Mouse (Mus musculus): ENCODE measurements around the gene Kcna4. TPM values are rescaled to one million over a fixed set of nuclear protein-coding genes. Genes with fewer than 3 reads are reported as not detected.

Kcna4 gene
- polyA plus RNA-seq, 1 experiment from 2014 or later, result 0.17 TPM

GRCm38 (mm10) chr2:107318636-107319035 is 28.2 kb downstream of the Kcna4 start:
- no peak for ATAC-seq (ENCODE audit: low FRiP score, low TSS enrichment)
- Histone ChIP-seq H3K4me1 (ENCODE audit: insufficient read depth, low read length) (no peaks in the 10 kb centered on the region), H3K4me2 (replicated peaks; ENCODE audit: low read depth, low read length) (no peak overlapping the region), H3K9me3 (ENCODE audit: low read length) (no peaks in the 10 kb centered on the region), H3K36me3 (ENCODE audit: insufficient read depth, low read length) (no peaks in the 10 kb centered on the region), H3K27me3 (ENCODE audit: insufficient read depth, low read length) (no peaks in the 10 kb centered on the region), H3K27ac (ENCODE audit: low read length) (no peak overlapping the region), H3K4me3 (ENCODE audit: low read length) (no peak overlapping the region), H3K9ac (replicated peaks; ENCODE audit: low read length) (no peak overlapping the region)

GRCm38 (mm10) chr2:107321596-107322226 is 31.3 kb downstream of the Kcna4 start:
- Histone ChIP-seq H3K9ac (replicated peaks; ENCODE audit: low read length) (no peak overlapping the region), H3K4me1 (ENCODE audit: insufficient read depth, low read length) (no peaks in the 10 kb centered on the region), H3K27me3 (ENCODE audit: insufficient read depth, low read length) (no peaks in the 10 kb centered on the region), H3K4me3 (ENCODE audit: low read length) (no peak overlapping the region), H3K9me3 (ENCODE audit: low read length) (no peaks in the 10 kb centered on the region), H3K27ac (ENCODE audit: low read length) (no peak overlapping the region), H3K4me2 (replicated peaks; ENCODE audit: low read depth, low read length) (no peak overlapping the region), H3K36me3 (ENCODE audit: insufficient read depth, low read length) (no peaks in the 10 kb centered on the region)
- no peak for ATAC-seq (ENCODE audit: low FRiP score, low TSS enrichment)
- WGBS, result 80% methylated on average over 4 of the region's 4 CpGs

GRCm38 (mm10) chr2:107324090-107324489 is 33.7 kb downstream of the Kcna4 start:
- no peak overlapping the region for H3K4me2 ChIP-seq (replicated peaks; ENCODE audit: low read depth, low read length)
- no peak overlapping the region for H3K27ac ChIP-seq (ENCODE audit: low read length)
- H3K36me3 ChIP-seq (ENCODE audit: insufficient read depth, low read length), result no peaks in the 10 kb centered on the region
- H3K4me1 ChIP-seq (ENCODE audit: insufficient read depth, low read length), result no peaks in the 10 kb centered on the region
- no peak overlapping the region for H3K4me3 ChIP-seq (ENCODE audit: low read length)
- ATAC-seq (ENCODE audit: low FRiP score, low TSS enrichment), result no peak
- H3K27me3 ChIP-seq (ENCODE audit: insufficient read depth, low read length), result no peaks in the 10 kb centered on the region
- no peak overlapping the region for H3K9ac ChIP-seq (replicated peaks; ENCODE audit: low read length)
- 90% methylated on average over 3 of the region's 3 CpGs for WGBS
- no peaks in the 10 kb centered on the region for H3K9me3 ChIP-seq (ENCODE audit: low read length)

GRCm38 (mm10) chr2:107327276-107327675 is 36.8 kb downstream of the Kcna4 start:
- H3K4me2 ChIP-seq (replicated peaks; ENCODE audit: low read depth, low read length), result no peak overlapping the region
- H3K4me1 ChIP-seq (ENCODE audit: insufficient read depth, low read length), result no peaks in the 10 kb centered on the region
- no peaks in the 10 kb centered on the region for H3K27me3 ChIP-seq (ENCODE audit: insufficient read depth, low read length)
- WGBS, result 83% methylated on average over 3 of the region's 3 CpGs
- H3K9me3 ChIP-seq (ENCODE audit: low read length), result no peaks in the 10 kb centered on the region
- ATAC-seq (ENCODE audit: low FRiP score, low TSS enrichment), result no peak
- H3K36me3 ChIP-seq (ENCODE audit: insufficient read depth, low read length), result no peaks in the 10 kb centered on the region
- H3K4me3 ChIP-seq (ENCODE audit: low read length), result no peak overlapping the region
- no peak overlapping the region for H3K9ac ChIP-seq (replicated peaks; ENCODE audit: low read length)
- no peak overlapping the region for H3K27ac ChIP-seq (ENCODE audit: low read length)

GRCm38 (mm10) chr2:107341291-107341690 is 50.9 kb downstream of the Kcna4 start:
- no peak overlapping the region for H3K9ac ChIP-seq (replicated peaks; ENCODE audit: low read length)
- no peak overlapping the region for H3K27ac ChIP-seq (ENCODE audit: low read length)
- no peaks in the 10 kb centered on the region for H3K4me1 ChIP-seq (ENCODE audit: insufficient read depth, low read length)
- H3K27me3 ChIP-seq (ENCODE audit: insufficient read depth, low read length), result no peaks in the 10 kb centered on the region
- WGBS, result 81% methylated on average over 3 of the region's 3 CpGs
- no peaks in the 10 kb centered on the region for H3K36me3 ChIP-seq (ENCODE audit: insufficient read depth, low read length)
- H3K9me3 ChIP-seq (ENCODE audit: low read length), result no peaks in the 10 kb centered on the region
- H3K4me2 ChIP-seq (replicated peaks; ENCODE audit: low read depth, low read length), result no peak overlapping the region
- no peak for ATAC-seq (ENCODE audit: low FRiP score, low TSS enrichment)
- no peak overlapping the region for H3K4me3 ChIP-seq (ENCODE audit: low read length)

GRCm38 (mm10) chr2:107344807-107345206 is 54.4 kb downstream of the Kcna4 start:
- 57% methylated on average over 4 of the region's 4 CpGs for WGBS
- Histone ChIP-seq H3K36me3 (ENCODE audit: insufficient read depth, low read length) (no peaks in the 10 kb centered on the region), H3K9me3 (ENCODE audit: low read length) (no peaks in the 10 kb centered on the region), H3K27me3 (ENCODE audit: insufficient read depth, low read length) (no peaks in the 10 kb centered on the region), H3K4me1 (ENCODE audit: insufficient read depth, low read length) (no peaks in the 10 kb centered on the region), H3K9ac (replicated peaks; ENCODE audit: low read length) (no peak overlapping the region), H3K4me2 (replicated peaks; ENCODE audit: low read depth, low read length) (no peak overlapping the region), H3K4me3 (ENCODE audit: low read length) (no peak overlapping the region), H3K27ac (ENCODE audit: low read length) (no peak overlapping the region)
- no peak for ATAC-seq (ENCODE audit: low FRiP score, low TSS enrichment)

- Histone ChIP-seq H3K36me3 (ENCODE audit: insufficient read depth, low read length) (no peaks in the 10 kb centered on the region), H3K27ac (ENCODE audit: low read length) (no peak overlapping the region), H3K9ac (replicated peaks; ENCODE audit: low read length) (no peak overlapping the region), H3K4me3 (ENCODE audit: low read length) (no peak overlapping the region), H3K9me3 (ENCODE audit: low read length) (no peaks in the 10 kb centered on the region), H3K4me2 (replicated peaks; ENCODE audit: low read depth, low read length) (no peak overlapping the region), H3K4me1 (ENCODE audit: insufficient read depth, low read length) (no peaks in the 10 kb centered on the region), H3K27me3 (ENCODE audit: insufficient read depth, low read length) (no peaks in the 10 kb centered on the region)
- no peak for ATAC-seq (ENCODE audit: low FRiP score, low TSS enrichment)
- 63% methylated on average over 4 of the region's 4 CpGs for WGBS
Measured at GRCm38 (mm10) chr2:107345299-107345698, 54.9 kb downstream of the Kcna4 start.

Other genes starting within 250 kb of the Kcna4 start
- not detected in 2 replicates for gene Fshb, start 231.0 kb upstream of the Kcna4 start, polyA plus RNA-seq (2015; fragmentation: Nextera tagmentation; extraction: Ambion mirVana)

Data from kidney, embryonic 16.5 days (tissue).